Mouse (Mus musculus) frontal cortex, postnatal 25 days (tissue): ENCODE measurements at regions not wholly inside any gene's neighbourhood (a gene's known extent, or its start where the extent isn't known, plus 50 kb on each side); places are given as distances from the start of the nearest gene placed in this dataset.

Experiments used
- DNase-seq, 2 experiments: peaks; one replicate each; pipeline ENCODE4 v3.0.0; 2022; ENCODE audit warnings: low spot score in 2 of 2

DNA sequence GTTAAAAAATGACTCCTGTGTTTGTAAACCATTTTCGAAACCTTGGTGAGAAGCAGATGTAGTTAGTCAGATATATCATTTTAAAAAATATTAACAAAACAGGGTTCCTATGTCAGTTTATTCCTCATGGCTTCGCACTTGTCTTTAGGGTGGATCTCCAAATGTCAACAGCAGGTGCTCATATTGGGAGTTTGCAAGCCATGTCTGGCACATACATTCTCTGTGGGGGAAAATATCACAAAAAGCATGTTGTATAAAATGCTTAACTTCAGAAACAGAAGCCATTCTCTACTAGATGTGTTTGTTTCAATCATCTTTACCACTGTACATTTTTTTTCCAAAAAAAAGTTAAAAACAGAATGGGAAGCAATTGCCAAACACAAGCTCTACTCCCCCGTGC is 534.7 kb upstream of the Zic4 start:
- no peak for DNase-seq

DNA sequence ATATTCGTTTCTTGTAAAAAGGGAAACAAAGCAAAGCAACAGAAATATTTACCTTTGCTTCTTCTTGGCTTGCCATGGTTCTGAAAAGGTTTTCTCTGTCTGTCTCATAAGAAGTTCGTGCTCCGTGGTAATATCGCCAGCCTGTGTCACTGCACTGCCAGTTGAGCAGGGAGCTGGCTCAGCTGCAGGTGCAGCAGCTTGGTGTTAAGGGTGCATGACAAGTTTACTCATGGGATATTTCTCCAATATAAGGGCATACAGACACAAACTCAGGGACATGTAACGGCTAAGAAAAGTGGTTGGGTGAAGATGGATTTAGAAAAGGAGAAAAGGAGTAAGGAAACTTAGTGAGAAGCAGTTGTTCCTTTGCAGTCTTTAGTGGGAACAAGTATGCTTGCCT is 533.5 kb upstream of the Zic4 start:
- no peak for DNase-seq

- no peak for DNase-seq
Measured at GRCm38 (mm10) chr9:90830704-90831103, 531.5 kb upstream of the Zic4 start.

DNA sequence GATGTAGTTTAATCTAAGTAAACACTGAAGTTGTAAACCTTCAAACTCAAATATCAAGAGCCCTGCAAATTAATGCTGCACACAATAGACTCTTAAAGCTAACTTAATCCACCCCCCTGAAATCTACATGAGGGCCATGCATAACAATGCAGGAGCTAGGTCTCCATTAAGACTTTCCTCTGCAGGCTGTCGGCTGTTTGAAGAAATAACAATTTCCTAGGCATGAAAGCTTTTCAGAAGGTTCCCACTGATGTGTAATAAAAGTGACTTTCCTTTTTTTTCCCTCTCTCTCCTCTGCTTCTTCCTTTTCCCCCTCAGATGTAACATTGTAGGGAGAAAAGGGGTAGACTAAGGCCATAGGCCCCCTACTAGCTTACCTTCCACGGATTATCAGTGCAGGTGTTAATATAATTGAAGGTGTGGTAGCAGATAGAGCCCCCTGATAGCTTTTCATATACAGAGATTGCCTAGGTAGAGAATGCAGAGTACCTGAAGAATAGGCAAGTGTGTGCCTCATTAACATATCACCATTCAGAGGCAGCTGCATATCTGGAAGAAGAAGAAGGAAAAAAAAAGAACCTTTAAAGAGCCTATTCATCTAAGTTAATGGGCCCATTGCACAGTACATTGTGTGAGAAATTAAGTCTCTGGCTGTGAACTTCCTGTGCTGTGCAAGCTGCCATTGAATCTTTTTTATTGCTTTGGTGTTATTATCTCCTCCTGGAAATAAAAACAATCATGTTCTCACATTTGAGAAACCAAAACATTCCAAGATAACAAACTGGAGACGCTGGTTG is 528.3 kb upstream of the Zic4 start:
- no peak for DNase-seq

GRCm38 (mm10) chr9:90838184-90838926 is 523.9 kb upstream of the Zic4 start:
- DNase-seq: no peak

DNA sequence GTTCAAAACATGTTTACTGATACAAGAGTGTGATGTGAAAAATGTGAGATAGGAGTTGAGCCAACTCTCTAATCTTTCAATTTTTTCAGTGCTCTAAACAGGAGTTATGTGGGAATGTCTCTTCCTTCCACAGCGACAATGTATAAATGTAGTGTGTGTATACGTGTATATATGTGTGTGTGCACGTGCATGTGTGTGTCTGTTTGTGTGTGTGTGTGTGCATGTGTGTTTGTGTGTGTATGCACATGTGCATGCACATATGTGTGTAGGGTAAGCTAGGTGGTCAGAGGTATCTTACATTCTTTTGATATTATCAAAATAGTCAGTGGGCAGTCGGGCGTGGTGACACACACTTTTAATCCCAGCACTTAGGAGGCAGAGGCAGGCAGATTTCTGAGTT is 511.2 kb upstream of the Zic4 start:
- no peak for DNase-seq

DNA sequence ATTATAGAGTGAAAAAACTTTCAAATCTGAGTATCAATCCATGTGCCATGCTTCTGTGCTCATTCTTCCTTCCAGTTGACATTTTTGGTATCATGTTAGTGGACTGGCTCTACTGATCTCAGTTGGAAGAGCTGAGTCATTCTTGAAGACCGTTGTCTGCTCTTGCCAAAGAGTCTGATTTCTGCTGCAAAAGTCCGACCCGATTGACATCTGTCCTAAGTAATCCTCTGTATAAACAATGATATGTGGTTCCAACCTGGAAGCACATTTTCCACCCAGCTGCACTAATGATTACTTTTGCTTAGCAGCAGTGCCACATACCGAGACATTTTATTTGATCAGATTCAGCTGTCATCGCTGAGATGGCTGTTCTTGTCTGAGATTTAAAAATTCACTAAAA is 490.6 kb upstream of the Zic4 start:
- DNase-seq: no peak

GRCm38 (mm10) chr9:90884467-90884866 is 477.7 kb upstream of the Zic4 start:
- DNase-seq: no peak

DNA sequence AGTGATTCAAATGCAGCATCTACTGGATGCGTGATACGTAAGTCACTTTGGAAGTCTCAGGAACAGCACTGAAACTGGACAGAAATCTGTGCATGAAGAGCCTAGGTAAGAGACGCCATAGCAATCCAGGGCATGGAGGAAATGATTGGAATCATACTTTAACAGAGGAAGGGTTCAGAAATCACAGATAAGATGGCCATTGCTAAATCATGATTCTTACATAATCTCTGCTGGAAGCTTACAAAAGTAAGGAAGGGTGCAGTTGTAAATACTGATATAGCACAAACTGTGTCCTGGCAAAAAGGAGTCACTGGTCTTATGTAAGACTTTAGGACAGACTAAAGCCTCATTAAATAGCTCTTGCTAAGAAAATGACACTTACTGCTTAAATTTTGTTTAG is 474.8 kb upstream of the Zic4 start:
- DNase-seq: no peak

- no peak for DNase-seq
Measured at GRCm38 (mm10) chr9:90890801-90891200, 471.4 kb upstream of the Zic4 start.

DNA sequence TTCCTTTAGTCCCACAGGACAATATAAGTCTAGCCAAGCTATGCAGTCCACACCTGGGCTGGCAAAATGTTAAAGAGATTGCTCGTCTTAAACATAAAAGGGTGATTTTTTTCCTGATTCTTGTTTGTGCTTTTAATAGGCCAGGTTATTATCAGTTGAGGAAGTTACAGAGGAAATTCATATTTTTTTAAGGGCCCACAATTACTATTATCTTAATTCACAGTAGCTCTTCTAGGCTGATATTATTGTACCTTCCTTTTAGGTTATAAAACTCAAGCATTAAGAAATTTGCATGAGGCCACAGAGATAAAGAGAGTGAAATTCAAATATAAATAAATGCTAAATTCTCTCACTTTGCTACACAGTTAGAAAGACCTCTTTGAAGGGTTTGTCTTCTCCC is 469.4 kb upstream of the Zic4 start:
- DNase-seq: no peak

GRCm38 (mm10) chr9:90903557-90903956 is 458.7 kb upstream of the Zic4 start:
- DNase-seq: no peak

DNA sequence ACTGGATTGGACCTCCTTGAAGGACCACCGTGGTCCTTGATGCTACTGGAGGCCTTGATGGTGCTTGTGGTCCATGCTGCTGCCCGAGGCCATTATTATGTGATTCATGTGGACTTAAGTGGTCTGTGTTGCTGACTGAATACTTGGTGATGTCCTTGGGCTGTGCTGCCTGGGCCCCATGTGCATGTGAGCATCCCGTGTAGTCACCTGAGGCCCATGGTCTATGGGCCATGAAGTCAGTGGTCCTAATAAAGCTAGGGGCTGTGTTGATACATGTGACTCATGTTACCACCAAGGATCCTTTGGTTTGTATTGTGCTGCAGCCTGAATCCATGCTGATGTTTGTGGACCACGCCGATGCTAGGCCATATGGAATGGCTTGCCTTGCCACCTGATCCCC is 456.1 kb upstream of the Zic4 start:
- DNase-seq: no peak

DNA sequence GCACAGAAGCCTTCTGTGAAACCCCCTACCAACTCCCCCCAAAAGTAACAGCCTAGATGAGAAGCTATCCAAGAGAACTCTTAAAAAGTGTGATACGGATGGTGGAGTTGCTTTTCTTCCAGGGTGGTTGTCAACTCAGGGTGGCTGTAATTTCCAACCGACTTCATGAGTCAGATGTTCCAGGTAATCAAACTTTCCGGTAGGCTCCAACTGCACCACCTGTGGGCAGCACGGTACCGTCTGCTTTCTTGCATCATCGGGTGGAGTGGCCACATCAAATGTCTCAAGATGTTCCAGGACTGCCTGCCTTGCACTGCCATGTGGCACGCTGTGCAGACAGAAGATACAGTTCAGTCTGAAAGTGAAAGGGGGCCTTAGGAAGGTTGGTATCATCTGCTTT is 455.5 kb upstream of the Zic4 start:
- no peak for DNase-seq

GRCm38 (mm10) chr9:90954613-90955012 is 407.6 kb upstream of the Zic4 start:
- DNase-seq: no peak

- no peak for DNase-seq
Measured at GRCm38 (mm10) chr9:90961436-90961835, 400.8 kb upstream of the Zic4 start.

GRCm38 (mm10) chr9:90964043-90964442 is 398.2 kb upstream of the Zic4 start:
- DNase-seq: no peak

GRCm38 (mm10) chr9:90978730-90979129 is 383.5 kb upstream of the Zic4 start:
- no peak for DNase-seq

GRCm38 (mm10) chr9:90980023-90980802 is 382.0 kb upstream of the Zic4 start:
- no peak for DNase-seq

DNA sequence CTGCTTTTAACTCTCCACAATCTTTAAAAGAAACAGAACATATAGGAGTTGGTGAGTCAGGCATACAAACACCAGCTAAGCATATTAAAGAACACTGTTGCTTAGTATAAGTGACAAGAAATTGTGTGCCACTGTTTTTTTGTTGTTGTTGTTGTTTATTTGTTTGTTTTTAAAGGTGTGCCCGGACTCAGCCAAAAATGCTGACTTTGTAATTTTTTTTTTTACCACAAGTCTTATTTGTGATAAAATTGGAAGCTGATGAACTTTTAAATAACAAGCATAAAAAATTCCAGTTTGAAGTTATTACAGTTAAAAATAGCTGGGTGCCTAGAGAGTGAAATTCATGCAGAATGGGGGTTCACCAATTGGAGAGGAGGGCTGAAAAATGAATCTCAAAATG is 363.0 kb upstream of the Zic4 start:
- DNase-seq: no peak

DNA sequence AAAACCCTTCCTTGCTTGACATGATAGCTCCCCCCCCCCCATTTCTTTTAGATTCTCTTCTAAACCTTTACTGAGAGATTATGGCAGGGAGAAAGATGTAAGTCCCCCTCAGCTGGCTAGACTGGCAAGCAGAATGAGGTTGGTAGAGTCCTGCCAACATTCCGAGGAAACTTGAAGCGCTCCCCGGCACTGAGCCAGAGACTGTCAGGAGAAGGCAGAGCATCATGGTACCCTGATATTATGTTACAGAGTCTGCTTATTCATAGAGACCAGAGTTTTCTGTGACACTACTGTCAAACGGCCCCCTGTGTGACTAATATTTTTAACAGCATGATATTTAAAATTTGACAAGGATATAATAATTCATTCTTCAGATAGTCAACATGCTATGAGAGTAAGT is 358.0 kb upstream of the Zic4 start:
- no peak for DNase-seq

DNA sequence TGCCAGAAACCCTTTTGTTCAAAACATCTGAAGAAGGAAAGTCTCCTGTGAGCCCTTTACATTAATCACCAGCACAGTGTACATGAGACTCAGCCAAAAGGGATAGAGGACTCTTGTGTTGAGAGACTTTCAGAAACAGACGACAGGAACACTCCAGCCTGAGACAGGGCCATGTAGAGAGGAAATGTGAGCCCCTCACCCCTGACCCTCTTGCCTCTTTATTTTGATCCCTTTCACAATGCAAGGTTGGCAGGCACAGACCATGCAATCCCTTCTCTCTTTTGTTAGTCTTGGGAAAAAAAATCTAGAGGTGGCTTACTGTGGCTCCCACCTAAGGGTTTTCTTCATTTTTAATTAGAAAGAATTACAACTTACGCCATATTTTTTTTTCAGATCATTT is 321.7 kb upstream of the Zic4 start:
- no peak for DNase-seq

DNA sequence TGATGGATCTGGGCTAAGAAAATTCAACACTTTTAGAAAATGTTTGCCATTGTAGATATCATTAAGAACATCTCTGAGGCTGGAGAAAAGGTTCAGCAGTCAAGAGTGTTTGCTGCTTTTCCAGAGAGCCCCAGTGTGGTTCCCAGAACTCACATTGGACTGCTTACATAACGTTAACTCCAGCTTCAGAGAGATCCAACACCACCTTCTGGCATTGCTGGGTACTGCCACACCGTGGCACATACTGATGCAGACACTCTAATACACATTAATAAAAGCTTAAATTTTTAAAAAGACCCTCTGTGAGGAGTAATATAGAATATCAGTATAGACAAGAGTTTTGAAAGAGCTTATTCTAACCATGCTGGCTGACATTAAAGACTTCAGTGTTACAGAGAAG is 313.6 kb upstream of the Zic4 start:
- DNase-seq: no peak
